Mouse (Mus musculus) heart, adult 11 months (tissue): ENCODE data around the gene Scd3.
"Not testable (repeated sequence)": the region's sequence is repeated elsewhere in the genome, so short reads cannot be mapped to it uniquely, and the experiment has no call there.

Experiments
- DNase-seq: peaks from one replicate; pipeline ENCODE4 v3.0.0; 2022

Scd3 gene

GRCm38 (mm10) chr19:44238906-44239305, 35.8 kb downstream of the Scd3 start:
- no peak for DNase-seq

GRCm38 (mm10) chr19:44245761-44246171, 42.7 kb downstream of the Scd3 start:
- DNase-seq = peak; percentile 89

GRCm38 (mm10) chr19:44246341-44246911, 43.4 kb downstream of the Scd3 start:
- peak; percentile 87 for DNase-seq

- DNase-seq = peak; percentile 93
These were observed 44.4 kb downstream of the Scd3 start for GRCm38 (mm10) chr19:44247281-44248080.

- DNase-seq = peak; percentile 100
These were observed 45.2 kb downstream of the Scd3 start for GRCm38 (mm10) chr19:44248081-44248853.

- DNase-seq = no peak
These were observed 45.8 kb downstream of the Scd3 start for GRCm38 (mm10) chr19:44248854-44249351.

GRCm38 (mm10) chr19:44251138-44251537, 48.1 kb downstream of the Scd3 start:
- DNase-seq = peak; percentile 34

- peak; percentile 33 for DNase-seq
These were observed 49.0 kb downstream of the Scd3 start for GRCm38 (mm10) chr19:44251936-44252558.

GRCm38 (mm10) chr19:44254106-44254505, 51.0 kb downstream of the Scd3 start:
- DNase-seq = not testable (repeated sequence)

GRCm38 (mm10) chr19:44257377-44257966, 54.4 kb downstream of the Scd3 start:
- DNase-seq = no peak

- no peak for DNase-seq
These were observed 56.4 kb downstream of the Scd3 start for GRCm38 (mm10) chr19:44259484-44259883.

GRCm38 (mm10) chr19:44260487-44260886, 57.4 kb downstream of the Scd3 start:
- DNase-seq = no peak

GRCm38 (mm10) chr19:44261774-44262173, 58.7 kb downstream of the Scd3 start:
- no peak for DNase-seq

- no peak for DNase-seq
These were observed 60.5 kb downstream of the Scd3 start for GRCm38 (mm10) chr19:44263581-44263980.

GRCm38 (mm10) chr19:44264226-44264625, 61.2 kb downstream of the Scd3 start:
- no peak for DNase-seq

GRCm38 (mm10) chr19:44265300-44265699, 62.2 kb downstream of the Scd3 start:
- peak; percentile 96 for DNase-seq

GRCm38 (mm10) chr19:44265911-44266337, 62.9 kb downstream of the Scd3 start:
- no peak for DNase-seq

- DNase-seq = no peak
These were observed 63.4 kb downstream of the Scd3 start for GRCm38 (mm10) chr19:44266458-44266823.

GRCm38 (mm10) chr19:44266824-44267498, 63.9 kb downstream of the Scd3 start:
- peak; percentile 100 for DNase-seq

- DNase-seq = no peak
These were observed 64.5 kb downstream of the Scd3 start for GRCm38 (mm10) chr19:44267499-44268002.

- no peak for DNase-seq
These were observed 70.6 kb downstream of the Scd3 start for GRCm38 (mm10) chr19:44273711-44274110.

- no peak for DNase-seq
These were observed 71.4 kb downstream of the Scd3 start for GRCm38 (mm10) chr19:44274452-44274851.
